Mouse (Mus musculus) heart, adult 8-10 months (tissue): ENCODE measurements around the gene Prrt4. TPM values are rescaled to one million over a fixed set of nuclear protein-coding genes. Genes with fewer than 3 reads are reported as not detected.

Experiments used
- DNase-seq: peaks from one replicate; pipeline ENCODE4 v3.0.0; 2022; ENCODE audit warnings: low spot score
- microRNA-seq: library from miRNA; unstranded; fragments of <30 nt; microRNA quantifications from one replicate; pipeline ENCODE4 v1.2.0, GENCODE M21; 2022
- total RNA-seq, 4 experiments: library from RNA; stranded (reverse); gene quantifications; 2 replicates each; pipeline ENCODE4 v1.2.4; 2022

The Prrt4 gene
- total RNA-seq, 4 experiments from 2014 or later, result 2.2 to 3.2 (median 2.9) TPM

- no peak for DNase-seq
Measured at GRCm38 (mm10) chr6:29147407-29148010, 31.9 kb downstream of the Prrt4 start.

- peak; percentile 47 for DNase-seq
Measured at GRCm38 (mm10) chr6:29146641-29147040, 32.7 kb downstream of the Prrt4 start.

- DNase-seq, result no peak
Measured at GRCm38 (mm10) chr6:29145456-29146307, 33.7 kb downstream of the Prrt4 start.

- DNase-seq, result no peak
Measured at GRCm38 (mm10) chr6:29144971-29145370, 34.4 kb downstream of the Prrt4 start.

- DNase-seq, result peak; percentile 46
Measured at GRCm38 (mm10) chr6:29143608-29144007, 35.8 kb downstream of the Prrt4 start.

GRCm38 (mm10) chr6:29137441-29137840 is 41.9 kb downstream of the Prrt4 start:
- DNase-seq, result no peak

- DNase-seq, result no peak
Measured at GRCm38 (mm10) chr6:29133100-29133499, 46.3 kb downstream of the Prrt4 start.

GRCm38 (mm10) chr6:29126878-29127426 is 52.4 kb downstream of the Prrt4 start:
- no peak for DNase-seq

GRCm38 (mm10) chr6:29119990-29120389 is 59.4 kb downstream of the Prrt4 start:
- no peak for DNase-seq

Small RNAs within 50 kb of the gene (microRNA-seq; reads per million reads assigned to microRNA genes)
- gene Gm24303, result not detected

Other genes with a start within 250 kb of the Prrt4 start
- 1 to 10 TPM in 2 of 4 experiments, under 1 TPM in 1, not detected in 1; 0.22 to 1.8 (median 1.4) TPM for gene Lep, start 119.4 kb downstream of the Prrt4 start, total RNA-seq
- gene Rbm28, start 14.6 kb downstream of the Prrt4 start, total RNA-seq, result 10 to 100 TPM; 15.1 to 19.7 (median 18.9) TPM
- 10 to 100 TPM; 16.5 to 24.0 (median 20.5) TPM for gene Impdh1, start 36.8 kb upstream of the Prrt4 start, total RNA-seq
- 1 to 10 TPM; 3.7 to 6.7 (median 6.1) TPM for gene Hilpda, start 92.9 kb upstream of the Prrt4 start, total RNA-seq
- under 1 TPM in 1 of 4 experiments, not detected in 3; 0.59 TPM for gene Fam71f2, start 100.0 kb upstream of the Prrt4 start, total RNA-seq
- gene Fam71f1, start 139.6 kb upstream of the Prrt4 start, total RNA-seq, result not detected
- gene Calu, start 168.5 kb upstream of the Prrt4 start, total RNA-seq, result 100 to 1,000 TPM; 230 to 251 (median 234) TPM
- gene Opn1sw, start 208.9 kb upstream of the Prrt4 start, total RNA-seq, result under 1 TPM in 2 of 4 experiments, not detected in 2; 0.22 to 0.79 TPM
- gene Ccdc136, start 216.7 kb upstream of the Prrt4 start, total RNA-seq, result 1 to 10 TPM; 1.1 to 2.9 (median 2.5) TPM